Mouse (Mus musculus): ENCODE measurements around the gene Tmem91. TPM values are rescaled to one million over a fixed set of nuclear protein-coding genes. Genes with fewer than 3 reads are reported as not detected.
A peak's percentile ranks its signal among the peaks of the same experiment; 100 is the strongest.
"Not testable (repeated sequence)": the region's sequence is repeated elsewhere in the genome, so short reads cannot be mapped to it uniquely, and the experiment has no call there.

Gene Tmem91
- 0.37 and 0.86 TPM in 2 replicates for polyA plus RNA-seq (2012; rRNA removed)

GRCm38 (mm10) chr7:25674719-25675300, at the start of gene Tmem91:
Tmem91 (minus strand) TSS chr7:25675166.
- no peak for TF ChIP-seq CTCF (IDR thresholded peaks at IDR 0.05; ENCODE audit: insufficient read depth, low read length)
- TF ChIP-seq POLR2A (IDR thresholded peaks at IDR 0.05; ENCODE audit: borderline replicate concordance, extremely low read depth, low read depth, low read length), result no peak
- Histone ChIP-seq H3K4me3 (replicated peaks; ENCODE audit: extremely low read depth, low read depth, low read length) (no peak within 1 kb of the TSS), H3K4me1 (ENCODE audit: control insufficient read depth, insufficient read depth, low read length) (peaks cover 5% of the 10 kb centered on the region)
- DNase-seq, result no peak
- 2% methylated on average over 29 of the region's 29 CpGs for WGBS

GRCm38 (mm10) chr7:25721776-25722175, 46.8 kb upstream of the Tmem91 start:
- H3K4me1 ChIP-seq (ENCODE audit: control insufficient read depth, insufficient read depth, low read length); DNase-seq: not testable (repeated sequence)

GRCm38 (mm10) chr7:25720760-25721159, 45.8 kb upstream of the Tmem91 start:
- peaks cover 9% of the 10 kb centered on the region for H3K4me1 ChIP-seq (ENCODE audit: control insufficient read depth, insufficient read depth, low read length)
- no peak for DNase-seq
- no peak overlapping the region for H3K4me3 ChIP-seq (replicated peaks; ENCODE audit: extremely low read depth, low read depth, low read length)
- 82% methylated on average over 5 of the region's 5 CpGs for WGBS
- no peak for TF ChIP-seq CTCF (IDR thresholded peaks at IDR 0.05; ENCODE audit: insufficient read depth, low read length)
- TF ChIP-seq POLR2A (IDR thresholded peaks at IDR 0.05; ENCODE audit: borderline replicate concordance, extremely low read depth, low read depth, low read length), result no peak

More at GRCm38 (mm10) chr7:25721776-25722175, 46.8 kb upstream of the Tmem91 start:
- not testable (repeated sequence) for H3K4me3 ChIP-seq (replicated peaks; ENCODE audit: extremely low read depth, low read depth, low read length)

GRCm38 (mm10) chr7:25719761-25720610, 45.0 kb upstream of the Tmem91 start:
- H3K4me3 ChIP-seq (replicated peaks; ENCODE audit: extremely low read depth, low read depth, low read length), result no peak overlapping the region
- TF ChIP-seq POLR2A (IDR thresholded peaks at IDR 0.05; ENCODE audit: borderline replicate concordance, extremely low read depth, low read depth, low read length) (no peak), CTCF (IDR thresholded peaks at IDR 0.05; ENCODE audit: insufficient read depth, low read length) (peak; percentile 99)
- peak; percentile 82 for DNase-seq
- 52% methylated on average over 10 of the region's 10 CpGs for WGBS
- peaks cover 9% of the 10 kb centered on the region for H3K4me1 ChIP-seq (ENCODE audit: control insufficient read depth, insufficient read depth, low read length)

GRCm38 (mm10) chr7:25718788-25719417, 43.9 kb upstream of the Tmem91 start, which contains the start of gene Ccdc97:
Ccdc97 (minus strand) TSS chr7:25719088.
- no peak for TF ChIP-seq CTCF (IDR thresholded peaks at IDR 0.05; ENCODE audit: insufficient read depth, low read length)
- peak; percentile 81; the same call in 1 of the 2 replicates for TF ChIP-seq POLR2A (IDR thresholded peaks at IDR 0.05; ENCODE audit: borderline replicate concordance, extremely low read depth, low read depth, low read length)
- H3K4me1 ChIP-seq (ENCODE audit: control insufficient read depth, insufficient read depth, low read length), result peaks cover 9% of the 10 kb centered on the region
- DNase-seq, result peak; percentile 90
- peak within 1 kb of the TSS; percentile 79 for H3K4me3 ChIP-seq (replicated peaks; ENCODE audit: extremely low read depth, low read depth, low read length)
- 3% methylated on average over 32 of the region's 32 CpGs for WGBS

GRCm38 (mm10) chr7:25717478-25717877, 42.5 kb upstream of the Tmem91 start:
- TF ChIP-seq CTCF (IDR thresholded peaks at IDR 0.05; ENCODE audit: insufficient read depth, low read length) (no peak), POLR2A (IDR thresholded peaks at IDR 0.05; ENCODE audit: borderline replicate concordance, extremely low read depth, low read depth, low read length) (no peak)
- 93% methylated on average over 3 of the region's 3 CpGs for WGBS
- H3K4me1 ChIP-seq (ENCODE audit: control insufficient read depth, insufficient read depth, low read length), result peaks cover 9% of the 10 kb centered on the region

GRCm38 (mm10) chr7:25715731-25716271, 40.8 kb upstream of the Tmem91 start:
- H3K4me1 ChIP-seq (ENCODE audit: control insufficient read depth, insufficient read depth, low read length), result peaks cover 10% of the 10 kb centered on the region
- WGBS, result 95% methylated on average over 22 of the region's 22 CpGs
- H3K4me3 ChIP-seq (replicated peaks; ENCODE audit: extremely low read depth, low read depth, low read length), result no peak overlapping the region
- no peak for DNase-seq
- no peak for TF ChIP-seq CTCF (IDR thresholded peaks at IDR 0.05; ENCODE audit: insufficient read depth, low read length)
- no peak for TF ChIP-seq POLR2A (IDR thresholded peaks at IDR 0.05; ENCODE audit: borderline replicate concordance, extremely low read depth, low read depth, low read length)

More at GRCm38 (mm10) chr7:25717478-25717877, 42.5 kb upstream of the Tmem91 start:
- DNase-seq, result no peak
- H3K4me3 ChIP-seq (replicated peaks; ENCODE audit: extremely low read depth, low read depth, low read length), result no peak overlapping the region

GRCm38 (mm10) chr7:25714581-25714980, 39.6 kb upstream of the Tmem91 start:
- Histone ChIP-seq H3K4me1 (ENCODE audit: control insufficient read depth, insufficient read depth, low read length) (peaks cover 20% of the 10 kb centered on the region), H3K4me3 (replicated peaks; ENCODE audit: extremely low read depth, low read depth, low read length) (no peak overlapping the region)
- TF ChIP-seq CTCF (IDR thresholded peaks at IDR 0.05; ENCODE audit: insufficient read depth, low read length) (no peak), POLR2A (IDR thresholded peaks at IDR 0.05; ENCODE audit: borderline replicate concordance, extremely low read depth, low read depth, low read length) (no peak)
- 93% methylated on average over 8 of the region's 8 CpGs for WGBS
- no peak for DNase-seq

- TF ChIP-seq CTCF (IDR thresholded peaks at IDR 0.05; ENCODE audit: insufficient read depth, low read length), result no peak
- no peak for TF ChIP-seq POLR2A (IDR thresholded peaks at IDR 0.05; ENCODE audit: borderline replicate concordance, extremely low read depth, low read depth, low read length)
- no peak overlapping the region for H3K4me3 ChIP-seq (replicated peaks; ENCODE audit: extremely low read depth, low read depth, low read length)
- WGBS, result 87% methylated on average over 9 of the region's 9 CpGs
Observed at GRCm38 (mm10) chr7:25712801-25713200, 37.8 kb upstream of the Tmem91 start.

More at GRCm38 (mm10) chr7:25712801-25713200, 37.8 kb upstream of the Tmem91 start:
- DNase-seq, result no peak
- H3K4me1 ChIP-seq (ENCODE audit: control insufficient read depth, insufficient read depth, low read length), result peaks cover 15% of the 10 kb centered on the region

Measured in lung, adult 2 months (tissue).